Mouse (Mus musculus): ENCODE data around the gene Aspscr1.

- TF ChIP-seq CTCF (IDR thresholded peaks at IDR 0.05; ENCODE audit: low read depth, low read length): peak; percentile 44
- TF ChIP-seq POLR2AphosphoS5 (IDR thresholded peaks at IDR 0.05; ENCODE audit: insufficient replicate concordance, low read depth, low read length): no peak
- TF ChIP-seq GATA1 (IDR thresholded peaks at IDR 0.05; ENCODE audit: borderline replicate concordance, low read length): no peak
- TF ChIP-seq TAL1 (conservative IDR thresholded peaks at IDR 0.05; ENCODE audit: low read depth, low read length): no peak
- no peak for TF ChIP-seq GATA2 (IDR thresholded peaks at IDR 0.05; ENCODE audit: borderline replicate concordance, low read depth, low read length)
Observed at GRCm38 (mm10) chr11:120658876-120659410, 13.8 kb upstream of the Aspscr1 start.

Measured in G1E (cell line).